Mouse (Mus musculus) heart, postnatal 0 days (tissue): ENCODE results near the gene Syne4. TPM values are rescaled to one million over a fixed set of nuclear protein-coding genes. Genes with fewer than 3 reads are reported as not detected.

Source experiments
- ATAC-seq: fragments of 200-750 bp; cut with Nextera tagmentation; 2 replicates; pipeline ENCODE4 v1.8.0; 2017; ENCODE audit warnings: low read depth, moderate number of reproducible peaks, moderate library complexity; ENCODE audit not compliant: insufficient read depth
- DNase-seq: peaks from one replicate; pipeline ENCODE4 v3.0.0-alpha.2; 2016; ENCODE audit warnings: low spot score
- H3K27ac ChIP-seq: fragments of 300-500 bp; sonication (generic); 2 replicates; pipeline ENCODE4 v1.5.1; 2014; ENCODE audit warnings: low read depth, mild to moderate bottlenecking
- H3K27me3 ChIP-seq: fragments of 300-500 bp; sonication (generic); 2 replicates; pipeline ENCODE4 v1.6.1; 2014; ENCODE audit warnings: low read length, mixed read lengths; ENCODE audit not compliant: control insufficient read depth, insufficient read depth
- H3K36me3 ChIP-seq: fragments of 300-500 bp; sonication (generic); replicated peaks from 2 replicates; pipeline ENCODE4 v1.6.1; 2014; ENCODE audit warnings: low read length, mixed read lengths; ENCODE audit not compliant: control insufficient read depth, insufficient read depth
- H3K4me1 ChIP-seq: fragments of 300-500 bp; sonication (generic); 2 replicates; pipeline ENCODE4 v1.6.1; 2014; ENCODE audit warnings: antibody characterized with exemption; ENCODE audit not compliant: control insufficient read depth, insufficient read depth
- H3K4me2 ChIP-seq: fragments of 300-500 bp; sonication (generic); 2 replicates; pipeline ENCODE4 v1.6.1; 2014; ENCODE audit warnings: low read depth, mild to moderate bottlenecking, low read length, moderate library complexity
- H3K4me3 ChIP-seq: fragments of 300-500 bp; sonication (generic); 2 replicates; pipeline ENCODE4 v1.5.1; 2014; ENCODE audit warnings: low read depth, low read length
- H3K9ac ChIP-seq: fragments of 300-500 bp; sonication (generic); replicated peaks from 2 replicates; pipeline ENCODE4 v1.6.1; 2014; ENCODE audit warnings: low read depth, low read length, mixed read lengths
- H3K9me3 ChIP-seq: fragments of 300-500 bp; sonication (generic); replicated peaks from 2 replicates; pipeline ENCODE4 v1.6.1; 2016; ENCODE audit warnings: low read length; ENCODE audit not compliant: control insufficient read depth
- CTCF ChIP-seq: IDR thresholded peaks from 2 replicates; pipeline ENCODE4 v1.5.1; 2016; ENCODE audit warnings: antibody characterized with exemption, control low read depth, low read depth
- EP300 ChIP-seq: IDR thresholded peaks from 2 replicates; pipeline ENCODE4 v1.6.1; 2016; ENCODE audit warnings: antibody characterized with exemption, low read depth
- WGBS: fragments of 180-500 bp; shearing (Covaris S2); extraction: QIAGEN DNeasy Blood & Tissue Kit; methylation state at CpG from one replicate; pipeline ENCODE4 v1.1.7; 2014; 5-methylcytosine and 5-hydroxymethylcytosine counted together
- polyA plus RNA-seq: library from polyadenylated mRNA; unstranded; fragments of >200 nt; fragmentation: Nextera tagmentation; extraction: Ambion mirVana; gene quantifications from 2 replicates; pipeline ENCODE4 v1.2.1, GENCODE M21; 2015
- total RNA-seq: library from RNA; depleted of rRNA; stranded (reverse); fragments of >200 nt; gene quantifications from 2 replicates; pipeline ENCODE4 v1.2.3, GENCODE M21; 2014; ENCODE audit warnings: low replicate concordance

Gene Syne4
- total and polyA plus RNA-seq, 2 experiments from 2014 or later, result 0.34 to 1.6 TPM

DNA sequence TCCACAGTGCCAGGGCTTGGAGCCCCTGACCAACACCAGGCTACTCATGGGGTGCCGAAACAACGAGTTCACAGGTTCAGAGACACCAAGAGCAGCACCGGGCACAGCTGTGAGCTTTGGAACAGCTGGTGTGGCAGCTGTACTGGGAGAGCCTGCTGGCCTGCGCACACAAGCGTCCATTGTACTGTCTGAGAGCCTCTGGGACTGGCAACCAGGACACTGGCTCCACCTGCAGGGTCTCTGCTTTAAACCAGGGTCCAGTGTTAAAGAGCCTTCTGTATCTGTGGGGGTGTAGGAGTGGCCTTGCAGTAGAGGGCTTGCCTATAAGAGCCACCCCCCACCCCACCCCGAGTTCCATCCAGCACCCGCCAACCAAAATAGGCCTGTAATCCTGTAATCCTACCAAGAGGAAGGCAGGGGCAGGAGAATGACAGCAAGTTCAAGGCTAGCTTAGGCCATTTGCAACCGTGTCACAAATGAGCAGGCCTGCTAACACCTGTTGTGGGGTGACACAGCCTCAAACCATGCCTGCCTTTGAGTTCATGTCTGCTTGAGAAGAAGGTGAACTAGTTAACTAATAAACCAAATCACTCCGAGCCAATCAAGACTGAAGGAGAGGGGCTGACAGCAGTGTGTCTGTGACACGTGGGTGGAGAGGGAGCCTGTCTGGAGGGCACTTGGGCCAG lies 24.8 kb upstream of the Syne4 start:
- Histone ChIP-seq H3K4me2 (no peak overlapping the region), H3K4me3 (no peak overlapping the region), H3K27ac (no peak overlapping the region), H3K36me3 (no peaks in the 10 kb centered on the region), H3K9ac (no peak overlapping the region), H3K27me3 (no peaks in the 10 kb centered on the region), H3K9me3 (no peaks in the 10 kb centered on the region), H3K4me1 (0 out of 2 replicates have a peak, but pooled peaks cover 6% of the 10 kb centered on the region)
- 56% methylated on average over 10 of the region's 10 CpGs for WGBS
- TF ChIP-seq CTCF (0 out of 2 replicates have a peak, but pooled peaks have one; percentile 5), EP300 (no peak)
- ATAC-seq (peak; percentile 40; the same call in 1 of the 2 replicates), DNase-seq (no peak)

DNA sequence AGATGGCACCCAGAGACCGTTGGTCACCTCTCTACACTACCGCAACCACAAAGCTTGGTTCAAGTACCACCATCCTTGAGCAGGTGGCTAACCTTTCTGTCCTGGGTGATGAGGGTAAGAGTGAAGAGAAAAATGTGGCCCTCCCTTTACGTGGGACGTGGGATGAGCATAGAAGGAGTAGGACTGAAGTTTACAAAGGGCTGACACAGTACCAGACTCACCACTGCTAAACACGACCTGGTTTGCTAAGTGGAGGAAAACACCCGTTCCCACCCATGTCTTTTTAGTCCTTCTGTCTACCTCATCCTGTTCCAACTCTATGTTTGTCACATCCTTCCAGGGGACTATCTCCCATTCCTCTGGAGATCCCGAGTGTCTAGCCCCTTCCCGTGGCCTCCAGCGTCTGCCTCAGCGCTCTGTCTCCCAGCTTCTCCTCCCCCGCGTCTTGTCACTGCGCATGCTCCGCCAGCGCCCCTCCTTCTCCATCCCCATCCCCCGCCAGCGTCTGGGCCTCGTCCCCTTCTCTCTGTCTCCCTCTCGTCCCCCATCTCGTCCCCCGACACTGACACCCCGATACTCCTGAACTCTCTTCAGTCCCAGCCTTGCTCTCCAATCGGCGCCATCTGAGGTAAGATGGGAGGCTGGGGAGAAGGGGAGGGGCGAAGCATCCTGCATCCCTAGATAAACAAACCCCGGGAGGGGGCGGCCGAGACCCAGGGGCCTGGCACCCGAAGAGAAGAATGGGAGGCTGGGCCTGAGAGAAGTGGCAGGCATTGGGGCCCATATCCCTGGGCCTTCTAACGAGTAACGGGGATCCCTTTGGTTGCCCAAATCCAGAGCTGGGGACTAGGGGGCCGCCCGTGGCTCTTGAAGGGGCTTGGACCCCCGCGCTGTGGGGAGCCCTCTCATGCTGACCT lies 23.1 kb upstream of the Syne4 start, which contains the start of gene Clip3:
Clip3 (plus strand) TSS at position 514 of the 917 bp plus-strand sequence.
- 8% methylated on average over 35 of the region's 35 CpGs for WGBS
- Histone ChIP-seq H3K9ac (peak within 1 kb of the TSS; percentile 41; the same call in 1 of the 2 replicates), H3K4me2 (peak within 1 kb of the TSS; percentile 52), H3K4me3 (peak within 1 kb of the TSS; percentile 51), H3K27ac (no peak within 1 kb of the TSS), H3K36me3 (no peaks in the 10 kb centered on the region), H3K4me1 (0 out of 2 replicates have a peak, but pooled peaks cover 6% of the 10 kb centered on the region), H3K9me3 (no peaks in the 10 kb centered on the region), H3K27me3 (no peaks in the 10 kb centered on the region)
- peak; percentile 64 for DNase-seq
- TF ChIP-seq EP300, result no peak
- TF ChIP-seq CTCF, result no peak
- peak; percentile 24; the same call in 1 of the 2 replicates for ATAC-seq

DNA sequence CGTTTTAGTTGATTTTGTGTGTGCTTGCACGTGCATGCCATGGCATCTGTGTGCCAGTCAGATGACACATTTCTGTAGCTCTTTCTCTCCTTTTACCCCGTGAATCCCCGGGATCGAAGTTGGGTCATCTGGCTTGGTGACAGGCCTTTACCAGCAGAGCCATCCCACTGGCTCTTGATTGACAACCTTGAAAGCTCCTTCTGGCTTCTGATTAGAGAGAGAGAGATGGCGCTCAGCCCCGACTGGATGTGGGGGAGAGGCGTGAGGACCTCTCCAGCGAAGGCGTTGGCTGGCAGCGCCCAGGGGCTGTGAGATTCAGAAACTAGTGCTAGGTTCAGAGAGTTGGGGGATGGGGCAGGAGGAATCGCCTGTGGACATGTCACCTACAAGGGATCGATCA lies 20.8 kb upstream of the Syne4 start:
- Histone ChIP-seq H3K4me2 (no peak overlapping the region), H3K9me3 (no peaks in the 10 kb centered on the region), H3K4me1 (0 out of 2 replicates have a peak, but pooled peaks cover 6% of the 10 kb centered on the region), H3K27me3 (no peaks in the 10 kb centered on the region), H3K9ac (no peak overlapping the region), H3K4me3 (no peak overlapping the region), H3K36me3 (no peaks in the 10 kb centered on the region), H3K27ac (no peak overlapping the region)
- TF ChIP-seq CTCF (no peak), EP300 (no peak)
- ATAC-seq, result no peak
- no peak for DNase-seq
- WGBS, result 48% methylated on average over 13 of the region's 13 CpGs

DNA sequence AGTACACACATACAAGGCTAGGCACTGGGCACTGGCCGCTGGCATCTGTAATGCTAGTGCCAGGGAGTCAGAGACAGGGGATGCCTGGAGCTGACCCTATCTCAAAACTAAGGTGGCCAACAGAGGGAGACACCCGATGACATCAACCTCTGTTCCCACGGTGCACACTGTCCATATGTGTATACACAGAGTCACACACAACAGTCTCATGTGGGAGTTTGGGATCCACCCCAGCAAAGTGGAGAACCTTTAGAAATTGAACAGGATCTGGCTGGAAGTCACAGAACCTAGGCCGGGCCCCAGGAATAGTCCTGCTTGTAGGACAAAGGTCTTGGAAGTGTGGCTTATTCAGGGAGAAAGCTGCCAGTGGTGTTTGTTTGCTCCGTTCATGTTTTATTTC lies 20.3 kb upstream of the Syne4 start:
- 75% methylated on average over 5 of the region's 5 CpGs for WGBS
- Histone ChIP-seq H3K9ac (no peak overlapping the region), H3K4me1 (0 out of 2 replicates have a peak, but pooled peaks cover 6% of the 10 kb centered on the region), H3K27ac (no peak overlapping the region), H3K4me2 (no peak overlapping the region), H3K36me3 (no peaks in the 10 kb centered on the region), H3K27me3 (no peaks in the 10 kb centered on the region), H3K9me3 (no peaks in the 10 kb centered on the region), H3K4me3 (no peak overlapping the region)
- no peak for ATAC-seq
- DNase-seq, result no peak
- no peak for TF ChIP-seq EP300
- TF ChIP-seq CTCF, result no peak

DNA sequence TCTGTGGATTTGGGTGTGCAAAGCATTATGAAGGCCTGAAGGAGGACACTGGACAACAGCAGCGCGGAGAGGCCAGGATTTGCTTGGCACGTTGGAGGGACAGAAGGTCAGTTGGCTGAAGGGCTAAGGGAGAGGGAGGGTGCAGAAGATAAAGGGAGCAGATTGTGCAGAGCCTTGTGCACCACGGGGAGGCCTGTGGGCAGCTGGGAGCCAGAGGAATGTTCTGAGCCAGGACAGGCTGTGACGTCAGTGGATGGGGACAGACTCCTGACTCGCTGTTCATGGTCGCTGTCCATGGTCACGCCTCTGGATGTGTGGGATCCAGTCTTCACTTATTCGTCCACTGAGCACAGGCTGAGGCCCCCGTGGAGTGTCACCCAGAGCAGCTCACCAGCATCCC lies 19.5 kb upstream of the Syne4 start:
- TF ChIP-seq EP300, result no peak
- TF ChIP-seq CTCF, result no peak
- Histone ChIP-seq H3K4me1 (0 out of 2 replicates have a peak, but pooled peaks cover 6% of the 10 kb centered on the region), H3K9ac (no peak overlapping the region), H3K36me3 (no peaks in the 10 kb centered on the region), H3K27me3 (no peaks in the 10 kb centered on the region), H3K4me2 (no peak overlapping the region), H3K4me3 (no peak overlapping the region), H3K27ac (no peak overlapping the region), H3K9me3 (no peaks in the 10 kb centered on the region)
- DNase-seq, result peak; percentile 86
- peak; percentile 67; the same call in 1 of the 2 replicates for ATAC-seq
- 32% methylated on average over 10 of the region's 10 CpGs for WGBS
